Mouse (Mus musculus) limb, embryonic 15.5 days (tissue): ENCODE results near the gene Shisa5. TPM values are rescaled to one million over a fixed set of nuclear protein-coding genes. Genes with fewer than 3 reads are reported as not detected.
A peak's percentile ranks its signal among the peaks of the same experiment; 100 is the strongest.

ENCODE experiments used
- ATAC-seq: fragments of 200-750 bp; cut with Nextera tagmentation; 2 replicates; pipeline ENCODE4 v1.8.0; 2017; ENCODE audit warnings: low read depth, moderate TSS enrichment; ENCODE audit not compliant: insufficient number of reproducible peaks, low FRiP score, low TSS enrichment
- H3K27ac ChIP-seq: fragments of 300-500 bp; sonication (generic); 2 replicates; pipeline ENCODE4 v1.5.1; 2015; ENCODE audit warnings: moderate library complexity, mild to moderate bottlenecking, inconsistent platforms
- H3K27me3 ChIP-seq: fragments of 300-500 bp; sonication (generic); 2 replicates; pipeline ENCODE4 v1.6.1; 2015; ENCODE audit warnings: inconsistent platforms
- H3K36me3 ChIP-seq: fragments of 300-500 bp; sonication (generic); 2 replicates; pipeline ENCODE4 v1.6.1; 2015; ENCODE audit warnings: inconsistent platforms
- H3K4me1 ChIP-seq: fragments of 300-500 bp; sonication (generic); 2 replicates; pipeline ENCODE4 v1.6.1; 2015; ENCODE audit warnings: inconsistent platforms
- H3K4me2 ChIP-seq: fragments of 300-500 bp; sonication (generic); 2 replicates; pipeline ENCODE4 v1.6.1; 2015; ENCODE audit warnings: mild to moderate bottlenecking, inconsistent platforms
- H3K4me3 ChIP-seq: fragments of 300-500 bp; sonication (generic); 2 replicates; pipeline ENCODE4 v1.5.1; 2015; ENCODE audit warnings: mild to moderate bottlenecking, inconsistent platforms
- H3K9ac ChIP-seq: fragments of 300-500 bp; sonication (generic); 2 replicates; pipeline ENCODE4 v1.6.1; 2015; ENCODE audit warnings: inconsistent platforms
- H3K9me3 ChIP-seq: fragments of 300-500 bp; sonication (generic); 2 replicates; pipeline ENCODE4 v1.6.1; 2016; ENCODE audit warnings: inconsistent platforms
- WGBS: fragments of 180-500 bp; shearing (Covaris S2); methylation state at CpG from one replicate; pipeline ENCODE4 v1.1.7; 2015; 5-methylcytosine and 5-hydroxymethylcytosine counted together
- polyA plus RNA-seq: library from polyadenylated mRNA; unstranded; fragments of >200 nt; fragmentation: Nextera tagmentation; extraction: Ambion mirVana; gene quantifications from 2 replicates; pipeline ENCODE4 v1.2.1, GENCODE M21; 2015

The Shisa5 gene
- polyA plus RNA-seq, 1 experiment from 2014 or later, result 108 TPM

DNA sequence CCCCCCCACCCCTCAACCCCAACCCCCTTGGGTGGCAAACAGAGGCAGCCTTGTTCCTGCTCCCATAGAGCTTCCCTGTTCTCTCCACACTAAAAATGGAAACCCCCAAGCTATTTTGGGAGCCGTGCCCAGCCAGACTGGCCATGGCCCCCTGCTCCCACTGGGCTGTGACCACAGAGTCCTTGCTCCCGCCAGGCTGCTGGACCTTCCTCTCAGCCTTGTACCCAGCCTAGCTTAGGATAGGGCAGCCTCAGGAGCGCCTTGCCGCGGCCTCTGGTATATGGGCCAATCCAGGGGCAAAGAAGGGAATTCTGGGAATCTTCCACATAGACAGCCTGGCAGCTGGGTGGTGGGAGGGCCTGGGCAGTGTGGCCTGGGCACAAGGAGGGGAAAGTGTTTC, 59.5 kb downstream of the Shisa5 start:
- peak; percentile 38; the same call in 1 of the 2 replicates for ATAC-seq
- Histone ChIP-seq H3K9ac (no peak overlapping the region), H3K4me2 (peak overlapping the region; percentile 81), H3K4me3 (peak overlapping the region; percentile 11; the same call in 1 of the 2 replicates), H3K9me3 (no peaks in the 10 kb centered on the region), H3K27me3 (no peaks in the 10 kb centered on the region), H3K36me3 (peaks cover 24% of the 10 kb centered on the region), H3K27ac (peak overlapping the region; percentile 100), H3K4me1 (peaks cover 52% of the 10 kb centered on the region)
- WGBS, result 56% methylated on average over 5 of the region's 5 CpGs

DNA sequence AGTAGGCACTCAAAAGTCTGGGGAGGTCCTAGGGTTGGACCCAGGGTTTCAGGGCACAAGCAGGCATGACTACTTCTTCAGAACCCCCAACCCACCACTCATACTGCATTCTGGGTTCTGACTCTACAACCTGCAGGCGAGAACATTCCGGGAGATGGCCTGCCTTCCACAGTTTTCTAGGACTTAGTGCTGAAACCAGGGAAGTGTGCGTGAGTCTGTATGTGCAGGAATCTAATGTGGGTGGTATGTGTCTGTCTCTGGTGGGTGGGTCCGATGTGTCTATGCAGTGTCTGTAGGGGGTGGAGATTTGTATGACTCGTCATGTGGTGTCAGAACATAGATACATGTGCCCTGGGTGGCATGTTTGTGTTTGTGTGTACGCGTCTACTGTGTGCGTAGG, 60.0 kb downstream of the Shisa5 start:
- peaks cover 52% of the 10 kb centered on the region for H3K4me1 ChIP-seq
- no peaks in the 10 kb centered on the region for H3K9me3 ChIP-seq
- H3K27me3 ChIP-seq, result no peaks in the 10 kb centered on the region
- 80% methylated on average over 8 of the region's 8 CpGs for WGBS
- no peak for ATAC-seq
- H3K9ac ChIP-seq, result no peak overlapping the region
- peak overlapping the region; percentile 81 for H3K4me2 ChIP-seq
- H3K4me3 ChIP-seq, result peak overlapping the region; percentile 11
- H3K36me3 ChIP-seq, result peaks cover 26% of the 10 kb centered on the region
- H3K27ac ChIP-seq, result peak overlapping the region; percentile 100

GRCm38 (mm10) chr9:109098969-109099368, 60.6 kb downstream of the Shisa5 start:
- no peaks in the 10 kb centered on the region for H3K9me3 ChIP-seq
- 34% methylated on average over 6 of the region's 6 CpGs for WGBS
- peaks cover 49% of the 10 kb centered on the region for H3K4me1 ChIP-seq
- peak overlapping the region; percentile 81 for H3K4me2 ChIP-seq
- H3K9ac ChIP-seq, result no peak overlapping the region
- 0 out of 2 replicates have a peak, but pooled peaks have one; percentile 16 for ATAC-seq
- H3K36me3 ChIP-seq, result peaks cover 32% of the 10 kb centered on the region
- peak overlapping the region; percentile 100 for H3K27ac ChIP-seq
- peak overlapping the region; percentile 8 for H3K4me3 ChIP-seq
- no peaks in the 10 kb centered on the region for H3K27me3 ChIP-seq

- Histone ChIP-seq H3K27ac (no peak overlapping the region), H3K9me3 (no peaks in the 10 kb centered on the region), H3K36me3 (peaks cover 41% of the 10 kb centered on the region), H3K4me1 (peaks cover 50% of the 10 kb centered on the region), H3K9ac (no peak overlapping the region), H3K27me3 (no peaks in the 10 kb centered on the region), H3K4me3 (no peak overlapping the region), H3K4me2 (no peak overlapping the region)
- ATAC-seq, result no peak
- WGBS, result 84% methylated on average over 20 of the region's 20 CpGs
Measured at GRCm38 (mm10) chr9:109100307-109100928, 62.1 kb downstream of the Shisa5 start.

- Histone ChIP-seq H3K4me2 (no peak overlapping the region), H3K36me3 (peaks cover 56% of the 10 kb centered on the region), H3K27me3 (no peaks in the 10 kb centered on the region), H3K9ac (no peak overlapping the region), H3K4me3 (no peak overlapping the region), H3K4me1 (peaks cover 50% of the 10 kb centered on the region), H3K9me3 (no peaks in the 10 kb centered on the region), H3K27ac (no peak overlapping the region)
- 88% methylated on average over 5 of the region's 5 CpGs for WGBS
- ATAC-seq, result no peak
Measured at GRCm38 (mm10) chr9:109101933-109102445, 63.6 kb downstream of the Shisa5 start.

- WGBS, result 89% methylated on average over 3 of the region's 3 CpGs
- H3K9ac ChIP-seq, result no peak overlapping the region
- no peak overlapping the region for H3K4me2 ChIP-seq
- H3K27ac ChIP-seq, result no peak overlapping the region
- ATAC-seq, result no peak
- no peaks in the 10 kb centered on the region for H3K27me3 ChIP-seq
- peaks cover 46% of the 10 kb centered on the region for H3K4me1 ChIP-seq
- peaks cover 56% of the 10 kb centered on the region for H3K36me3 ChIP-seq
- no peaks in the 10 kb centered on the region for H3K9me3 ChIP-seq
- H3K4me3 ChIP-seq, result no peak overlapping the region
Measured at GRCm38 (mm10) chr9:109102541-109102940, 64.2 kb downstream of the Shisa5 start.

DNA sequence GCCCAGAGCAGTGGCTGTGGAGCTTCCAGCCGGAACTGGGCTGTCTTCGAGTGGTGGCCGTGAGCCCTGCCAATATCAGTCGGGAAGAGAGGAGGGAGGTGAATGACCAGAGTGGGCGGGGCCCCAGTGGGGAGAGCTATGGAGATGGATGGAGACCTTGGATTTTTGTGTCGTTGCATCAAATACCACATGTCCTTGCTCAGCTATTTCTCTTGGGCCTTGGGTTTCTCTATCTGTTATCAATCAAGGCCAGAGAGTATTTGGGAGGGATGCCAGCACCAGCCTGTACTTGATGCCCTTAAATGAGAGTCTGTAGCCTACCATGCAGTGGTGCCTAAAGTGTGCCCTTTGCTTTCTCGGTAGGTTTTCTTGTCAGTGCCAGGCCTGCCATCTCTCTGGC, 64.9 kb downstream of the Shisa5 start:
- H3K36me3 ChIP-seq, result peaks cover 62% of the 10 kb centered on the region
- WGBS, result 74% methylated on average over 7 of the region's 7 CpGs

GRCm38 (mm10) chr9:109104083-109104482, 65.7 kb downstream of the Shisa5 start:
- H3K27me3 ChIP-seq, result no peaks in the 10 kb centered on the region
- peaks cover 30% of the 10 kb centered on the region for H3K4me1 ChIP-seq
- H3K4me2 ChIP-seq, result no peak overlapping the region
- H3K9me3 ChIP-seq, result no peaks in the 10 kb centered on the region
- ATAC-seq, result no peak
- peaks cover 71% of the 10 kb centered on the region for H3K36me3 ChIP-seq
- H3K27ac ChIP-seq, result no peak overlapping the region
- 86% methylated on average over 9 of the region's 9 CpGs for WGBS
- no peak overlapping the region for H3K4me3 ChIP-seq
- H3K9ac ChIP-seq, result no peak overlapping the region

More for the DNA sequence above, 64.9 kb downstream of the Shisa5 start:
- Histone ChIP-seq H3K27ac (no peak overlapping the region), H3K4me1 (peaks cover 39% of the 10 kb centered on the region), H3K27me3 (no peaks in the 10 kb centered on the region), H3K4me3 (no peak overlapping the region), H3K9me3 (no peaks in the 10 kb centered on the region), H3K4me2 (no peak overlapping the region), H3K9ac (no peak overlapping the region)
- no peak for ATAC-seq

DNA sequence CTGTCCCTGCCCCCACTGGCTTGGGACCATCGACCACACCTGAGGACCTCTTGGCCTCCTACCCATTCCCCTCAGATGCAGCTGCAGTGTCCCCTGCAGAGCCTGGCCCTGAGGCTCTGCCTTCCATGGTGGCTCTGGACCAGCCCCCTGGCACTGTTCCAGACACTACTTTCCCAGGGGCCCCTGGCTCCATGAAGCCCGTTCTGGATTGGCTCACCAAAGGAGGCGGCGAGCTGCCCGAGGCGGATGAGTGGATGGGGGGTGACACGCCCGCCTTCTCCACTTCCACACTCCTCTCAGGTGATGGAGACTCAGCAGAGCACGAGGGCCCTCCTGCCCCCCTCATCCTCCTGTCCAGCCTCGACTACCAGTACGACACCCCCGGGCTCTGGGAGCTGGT, 66.6 kb downstream of the Shisa5 start:
- H3K36me3 ChIP-seq, result peaks cover 78% of the 10 kb centered on the region
- H3K9ac ChIP-seq, result no peak overlapping the region
- no peak overlapping the region for H3K4me2 ChIP-seq
- H3K4me1 ChIP-seq, result peaks cover 23% of the 10 kb centered on the region
- H3K27me3 ChIP-seq, result no peaks in the 10 kb centered on the region
- no peaks in the 10 kb centered on the region for H3K9me3 ChIP-seq
- WGBS, result 67% methylated on average over 12 of the region's 12 CpGs
- ATAC-seq, result 0 out of 2 replicates have a peak, but pooled peaks have one; percentile 13
- no peak overlapping the region; the same call in 1 of the 2 replicates for H3K27ac ChIP-seq
- H3K4me3 ChIP-seq, result no peak overlapping the region

DNA sequence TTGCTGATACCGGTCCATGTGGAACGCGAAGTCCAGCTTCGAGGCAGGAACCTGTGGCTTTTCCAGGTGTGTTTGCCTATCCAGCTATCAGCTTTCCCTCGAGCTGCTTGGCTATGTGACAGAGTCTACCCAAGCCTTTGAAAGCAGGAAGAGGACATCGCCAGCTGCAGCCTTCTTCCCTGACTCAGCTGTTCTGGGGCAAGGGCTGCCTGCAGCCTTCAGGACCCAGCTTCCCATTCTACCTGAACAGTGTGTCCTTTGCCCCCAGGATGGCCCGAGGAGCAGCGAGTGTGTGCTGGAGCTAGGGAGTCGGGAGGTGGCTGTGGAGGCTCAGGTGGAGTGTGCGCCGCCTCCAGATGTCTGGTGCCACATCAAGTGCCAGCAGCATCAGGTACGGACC, 67.3 kb downstream of the Shisa5 start:
- no peak overlapping the region for H3K27ac ChIP-seq
- H3K36me3 ChIP-seq, result peaks cover 80% of the 10 kb centered on the region
- WGBS, result 92% methylated on average over 12 of the region's 12 CpGs
- no peaks in the 10 kb centered on the region for H3K27me3 ChIP-seq
- H3K4me3 ChIP-seq, result no peak overlapping the region
- H3K4me1 ChIP-seq, result peaks cover 23% of the 10 kb centered on the region
- H3K9ac ChIP-seq, result no peak overlapping the region
- no peak for ATAC-seq
- no peak overlapping the region for H3K4me2 ChIP-seq
- H3K9me3 ChIP-seq, result no peaks in the 10 kb centered on the region

GRCm38 (mm10) chr9:109107341-109107740, 69.0 kb downstream of the Shisa5 start:
- no peak overlapping the region for H3K4me2 ChIP-seq
- no peak overlapping the region for H3K9ac ChIP-seq
- H3K9me3 ChIP-seq, result no peaks in the 10 kb centered on the region
- ATAC-seq, result no peak
- no peak overlapping the region for H3K4me3 ChIP-seq
- no peaks in the 10 kb centered on the region for H3K27me3 ChIP-seq
- peaks cover 85% of the 10 kb centered on the region for H3K36me3 ChIP-seq
- no peak overlapping the region for H3K27ac ChIP-seq
- H3K4me1 ChIP-seq, result peaks cover 23% of the 10 kb centered on the region
- WGBS, result 20% methylated on average over 5 of the region's 6 CpGs
